Comparison of ENCODE assay signal across 8 mouse cellular contexts in the genomic region with DNA sequence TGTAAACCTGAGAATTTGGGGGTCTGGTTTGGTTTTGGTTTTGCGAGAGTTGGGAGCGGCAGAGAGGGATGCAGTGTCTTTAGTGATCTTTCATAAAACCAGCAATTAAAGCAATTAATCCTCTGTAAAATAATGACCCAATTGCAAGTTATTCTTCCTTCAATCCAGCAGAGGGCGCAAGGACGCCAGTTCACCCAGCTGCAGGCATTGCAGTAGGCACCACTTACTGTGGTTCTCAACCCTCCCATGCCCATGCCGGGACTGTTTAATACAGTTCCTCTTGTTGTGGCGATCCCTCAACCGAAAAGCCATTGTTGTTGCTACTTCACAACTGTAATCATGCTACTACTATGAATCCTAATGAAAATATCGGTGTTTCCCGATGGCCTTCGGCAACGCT.
DNase-seq lines count a peak whose midpoint lies in the region; ATAC-seq and TF ChIP-seq lines count a peak whose summit lies in the region.

No protein-coding gene starts in this region.

- ATAC-seq in embryonic facial prominence, embryonic 11.5 days (replicated peaks; ENCODE audit: insufficient number of reproducible peaks, low FRiP score, low TSS enrichment, low read depth) = no peak
- peak; percentile 68 for ATAC-seq in hindbrain, embryonic 15.5 days (ENCODE audit: low FRiP score, low read depth)
- ATAC-seq in liver, postnatal 0 days = no peak
- ATAC-seq in neural tube, embryonic 14.5 days (ENCODE audit: low read depth) = peak; percentile 83
- ATAC-seq in erythroid progenitor cell, adult 5-6 weeks (replicated peaks; ENCODE audit: low FRiP score, poor library complexity, severe bottlenecking) = no peak

- peaks cover 21% of the 10 kb centered on the region for H3K4me1 ChIP-seq in bone marrow macrophage, adult 2 months (ENCODE audit: control insufficient read depth, insufficient read depth, low read length)
- no peaks in the 10 kb centered on the region for H3K4me1 ChIP-seq in embryonic facial prominence, embryonic 11.5 days (ENCODE audit: control insufficient read depth, insufficient read depth, low read length)
- peaks cover 9% of the 10 kb centered on the region; the same call in 1 of the 2 replicates for H3K4me1 ChIP-seq in hindbrain, embryonic 15.5 days (replicated peaks)
- H3K4me1 ChIP-seq in liver, postnatal 0 days (ENCODE audit: insufficient read depth) = no peaks in the 10 kb centered on the region
- H3K4me1 ChIP-seq in neural tube, embryonic 14.5 days (ENCODE audit: control insufficient read depth, insufficient read depth, low read length) = no peaks in the 10 kb centered on the region

- no peak overlapping the region for H3K27ac ChIP-seq in bone marrow macrophage, adult 2 months (ENCODE audit: insufficient read depth, low read depth, low read length)
- H3K27ac ChIP-seq in embryonic facial prominence, embryonic 11.5 days (replicated peaks; ENCODE audit: low read depth, low read length) = no peak overlapping the region
- H3K27ac ChIP-seq in hindbrain, embryonic 15.5 days (replicated peaks) = no peak overlapping the region
- H3K27ac ChIP-seq in liver, postnatal 0 days (ENCODE audit: low read depth) = no peak overlapping the region
- H3K27ac ChIP-seq in neural tube, embryonic 14.5 days (ENCODE audit: low read depth, low read length) = no peak overlapping the region

- 55% methylated on average over 11 of the region's 11 CpGs for WGBS in embryonic facial prominence, embryonic 11.5 days
- WGBS in hindbrain, embryonic 15.5 days = 54% methylated on average over 11 of the region's 11 CpGs
- WGBS in liver, postnatal 0 days (ENCODE audit: insufficient replicate concordance) = 47% methylated on average over 11 of the region's 11 CpGs
- 28% methylated on average over 11 of the region's 11 CpGs for WGBS in neural tube, embryonic 14.5 days

- no peak overlapping the region for H3K9ac ChIP-seq in embryonic facial prominence, embryonic 11.5 days (replicated peaks; ENCODE audit: low read length)
- H3K9ac ChIP-seq in hindbrain, embryonic 15.5 days = no peak overlapping the region
- H3K9ac ChIP-seq in liver, postnatal 0 days (replicated peaks) = no peak overlapping the region
- H3K9ac ChIP-seq in neural tube, embryonic 14.5 days (replicated peaks; ENCODE audit: low read depth, low read length) = no peak overlapping the region

- TF ChIP-seq CTCF in bone marrow macrophage, adult 2 months (IDR thresholded peaks at IDR 0.05; ENCODE audit: low read depth, low read length) = peak; percentile 87
- peak; percentile 80 for TF ChIP-seq CTCF in liver, postnatal 0 days (IDR thresholded peaks at IDR 0.05; ENCODE audit: low read depth)

- H3K36me3 ChIP-seq in embryonic facial prominence, embryonic 11.5 days (replicated peaks; ENCODE audit: control insufficient read depth, insufficient read depth, low read depth, low read length) = no peaks in the 10 kb centered on the region
- H3K36me3 ChIP-seq in hindbrain, embryonic 15.5 days = peaks cover 12% of the 10 kb centered on the region
- no peaks in the 10 kb centered on the region for H3K36me3 ChIP-seq in liver, postnatal 0 days (replicated peaks; ENCODE audit: insufficient read depth, low read length)
- H3K36me3 ChIP-seq in neural tube, embryonic 14.5 days (ENCODE audit: control insufficient read depth, insufficient read depth, low read length) = peaks cover 7% of the 10 kb centered on the region; the same call in 1 of the 2 replicates

- no peak overlapping the region for H3K4me3 ChIP-seq in bone marrow macrophage, adult 2 months (ENCODE audit: insufficient read depth, low read length)
- no peak overlapping the region for H3K4me3 ChIP-seq in embryonic facial prominence, embryonic 11.5 days (ENCODE audit: low read depth, low read length)
- H3K4me3 ChIP-seq in hindbrain, embryonic 15.5 days = no peak overlapping the region
- H3K4me3 ChIP-seq in liver, postnatal 0 days (ENCODE audit: low read depth, low read length) = no peak overlapping the region
- H3K4me3 ChIP-seq in neural tube, embryonic 14.5 days (ENCODE audit: low read depth, low read length) = no peak overlapping the region

- DNase-seq in 416B (ENCODE audit: low read depth) = peak; percentile 77
- peak; percentile 49 for DNase-seq in CD4-positive helper T cell, adult 2 months (ENCODE audit: low read depth, low spot score)
- DNase-seq in embryonic facial prominence, embryonic 11.5 days (ENCODE audit: low spot score) = peak; percentile 63
- DNase-seq in liver, postnatal 0 days = peak; percentile 41

- no peaks in the 10 kb centered on the region for H3K9me3 ChIP-seq in embryonic facial prominence, embryonic 11.5 days (replicated peaks; ENCODE audit: control insufficient read depth, low read length)
- no peaks in the 10 kb centered on the region for H3K9me3 ChIP-seq in hindbrain, embryonic 15.5 days
- no peaks in the 10 kb centered on the region for H3K9me3 ChIP-seq in liver, postnatal 0 days (ENCODE audit: low read length)
- no peaks in the 10 kb centered on the region for H3K9me3 ChIP-seq in neural tube, embryonic 14.5 days (ENCODE audit: control insufficient read depth, low read length)

- TF ChIP-seq EP300 in liver, postnatal 0 days (IDR thresholded peaks at IDR 0.05; ENCODE audit: low read depth) = no peak

- no peaks in the 10 kb centered on the region for H3K27me3 ChIP-seq in embryonic facial prominence, embryonic 11.5 days (ENCODE audit: control insufficient read depth, insufficient read depth, low read length)
- H3K27me3 ChIP-seq in hindbrain, embryonic 15.5 days = no peaks in the 10 kb centered on the region
- H3K27me3 ChIP-seq in liver, postnatal 0 days (ENCODE audit: insufficient read depth, low read length) = no peaks in the 10 kb centered on the region
- H3K27me3 ChIP-seq in neural tube, embryonic 14.5 days (ENCODE audit: control insufficient read depth, insufficient read depth, low read length) = no peaks in the 10 kb centered on the region

- H3K4me2 ChIP-seq in embryonic facial prominence, embryonic 11.5 days (ENCODE audit: low read depth, low read length) = no peak overlapping the region
- H3K4me2 ChIP-seq in hindbrain, embryonic 15.5 days = no peak overlapping the region
- no peak overlapping the region for H3K4me2 ChIP-seq in liver, postnatal 0 days (ENCODE audit: low read depth, low read length)
- H3K4me2 ChIP-seq in neural tube, embryonic 14.5 days (ENCODE audit: low read depth, low read length) = no peak overlapping the region

- no peak for TF ChIP-seq POLR2A in bone marrow macrophage, adult 2 months (IDR thresholded peaks at IDR 0.05; ENCODE audit: borderline replicate concordance, low read depth, low read length)

Comparison
In these comparisons a context has a peak if more than half of its experiments do, and no peak if none do; other contexts are left out.
1. ATAC-seq: peak in hindbrain, embryonic 15.5 days (single experiment) and neural tube, embryonic 14.5 days (single experiment); none in embryonic facial prominence, embryonic 11.5 days (single experiment), liver, postnatal 0 days (single experiment) and erythroid progenitor cell, adult 5-6 weeks (single experiment).
2. Peak in every context shown above with its lines, with median percentiles within 50 percentile points of each other: DNase-seq.